Mouse (Mus musculus): ENCODE measurements around the gene Gm26620. TPM values are rescaled to one million over a fixed set of nuclear protein-coding genes. Genes with fewer than 3 reads are reported as not detected.

Gene Gm26620
- polyA plus RNA-seq, 1 experiment: 0.06 TPM

GRCm38 (mm10) chr1:170891646-170892045, 6.8 kb downstream of the Gm26620 start:
- Histone ChIP-seq H3K36me3 (ENCODE audit: control insufficient read depth, insufficient read depth) (no peaks in the 10 kb centered on the region), H3K4me3 (no peak overlapping the region), H3K79me2 (ENCODE audit: control insufficient read depth, insufficient read depth) (no peaks in the 10 kb centered on the region), H3ac (ENCODE audit: control insufficient read depth, insufficient read length) (no peak overlapping the region), H3K4me2 (ENCODE audit: low read depth) (no peak overlapping the region), H3K27me3 (ENCODE audit: control insufficient read depth, insufficient read depth, insufficient read length) (no peaks in the 10 kb centered on the region)
- TF ChIP-seq POLR2A (IDR thresholded peaks at IDR 0.05; ENCODE audit: insufficient read length, low read depth) (no peak), E2F4 (IDR thresholded peaks at IDR 0.05; ENCODE audit: insufficient read depth) (no peak), MYOD1 (IDR thresholded peaks at IDR 0.05; ENCODE audit: control insufficient read depth in 1 of 3, insufficient read length in 2 of 3, low read depth in 2 of 3) (no peak), USF1 (IDR thresholded peaks at IDR 0.05; ENCODE audit: low read depth) (no peak), CEBPB (IDR thresholded peaks at IDR 0.05; ENCODE audit: insufficient read depth, poor library complexity, severe bottlenecking) (no peak), TCF3 (IDR thresholded peaks at IDR 0.05; ENCODE audit: insufficient read length, low read depth) (no peak), REST (IDR thresholded peaks at IDR 0.05; ENCODE audit: insufficient read depth, insufficient read length) (no peak), TCF12 (IDR thresholded peaks at IDR 0.05; ENCODE audit: insufficient read depth, poor library complexity, severe bottlenecking) (no peak), MAX (IDR thresholded peaks at IDR 0.05; ENCODE audit: low read depth) (no peak), SRF (IDR thresholded peaks at IDR 0.05; ENCODE audit: control insufficient read depth, insufficient read length, low read depth) (no peak), MYOG (IDR thresholded peaks at IDR 0.05; ENCODE audit: control insufficient read depth in 1 of 3, insufficient read depth in 1 of 3, insufficient read length in 2 of 3, low read depth in 2 of 3) (no peak), POLR2AphosphoS2 (IDR thresholded peaks at IDR 0.05; ENCODE audit: insufficient read length, low read depth) (no peak)

- Histone ChIP-seq H3K4me2 (ENCODE audit: low read depth) (no peak overlapping the region), H3ac (ENCODE audit: control insufficient read depth, insufficient read length) (no peak overlapping the region), H3K36me3 (ENCODE audit: control insufficient read depth, insufficient read depth) (no peaks in the 10 kb centered on the region), H3K4me3 (no peak overlapping the region), H3K79me2 (ENCODE audit: control insufficient read depth, insufficient read depth) (no peaks in the 10 kb centered on the region), H3K27me3 (ENCODE audit: control insufficient read depth, insufficient read depth, insufficient read length) (no peaks in the 10 kb centered on the region)
- TF ChIP-seq POLR2A (IDR thresholded peaks at IDR 0.05; ENCODE audit: insufficient read length, low read depth) (no peak), E2F4 (IDR thresholded peaks at IDR 0.05; ENCODE audit: insufficient read depth) (no peak), USF1 (IDR thresholded peaks at IDR 0.05; ENCODE audit: low read depth) (no peak), POLR2AphosphoS2 (IDR thresholded peaks at IDR 0.05; ENCODE audit: insufficient read length, low read depth) (no peak), CEBPB (IDR thresholded peaks at IDR 0.05; ENCODE audit: insufficient read depth, poor library complexity, severe bottlenecking) (no peak), SRF (IDR thresholded peaks at IDR 0.05; ENCODE audit: control insufficient read depth, insufficient read length, low read depth) (no peak), MAX (IDR thresholded peaks at IDR 0.05; ENCODE audit: low read depth) (no peak), MYOD1 (IDR thresholded peaks at IDR 0.05; ENCODE audit: control insufficient read depth in 1 of 3, insufficient read length in 2 of 3, low read depth in 2 of 3) (no peak)
Observed at GRCm38 (mm10) chr1:170892279-170892678, 7.4 kb downstream of the Gm26620 start.

- TF ChIP-seq MYOG (IDR thresholded peaks at IDR 0.05; ENCODE audit: control insufficient read depth in 1 of 3, insufficient read depth in 1 of 3, insufficient read length in 2 of 3, low read depth in 2 of 3) (no peak), SRF (IDR thresholded peaks at IDR 0.05; ENCODE audit: control insufficient read depth, insufficient read length, low read depth) (no peak), TCF12 (IDR thresholded peaks at IDR 0.05; ENCODE audit: insufficient read depth, poor library complexity, severe bottlenecking) (no peak), POLR2A (IDR thresholded peaks at IDR 0.05; ENCODE audit: insufficient read length, low read depth) (no peak), REST (IDR thresholded peaks at IDR 0.05; ENCODE audit: insufficient read depth, insufficient read length) (no peak), USF1 (IDR thresholded peaks at IDR 0.05; ENCODE audit: low read depth) (no peak), MAX (IDR thresholded peaks at IDR 0.05; ENCODE audit: low read depth) (no peak), MYOD1 (IDR thresholded peaks at IDR 0.05; ENCODE audit: control insufficient read depth in 1 of 3, insufficient read length in 2 of 3, low read depth in 2 of 3) (no peak), TCF3 (IDR thresholded peaks at IDR 0.05; ENCODE audit: insufficient read length, low read depth) (no peak), CEBPB (IDR thresholded peaks at IDR 0.05; ENCODE audit: insufficient read depth, poor library complexity, severe bottlenecking) (no peak), E2F4 (IDR thresholded peaks at IDR 0.05; ENCODE audit: insufficient read depth) (no peak), POLR2AphosphoS2 (IDR thresholded peaks at IDR 0.05; ENCODE audit: insufficient read length, low read depth) (no peak)
- H3K27me3 ChIP-seq (ENCODE audit: control insufficient read depth, insufficient read depth, insufficient read length): no peaks in the 10 kb centered on the region
- no peak overlapping the region for H3K4me2 ChIP-seq (ENCODE audit: low read depth)
- H3K4me3 ChIP-seq: no peak overlapping the region
- no peak overlapping the region for H3ac ChIP-seq (ENCODE audit: control insufficient read depth, insufficient read length)
- no peaks in the 10 kb centered on the region for H3K36me3 ChIP-seq (ENCODE audit: control insufficient read depth, insufficient read depth)
- no peaks in the 10 kb centered on the region for H3K79me2 ChIP-seq (ENCODE audit: control insufficient read depth, insufficient read depth)
Observed at GRCm38 (mm10) chr1:170894603-170895602, 10.0 kb downstream of the Gm26620 start.

GRCm38 (mm10) chr1:170896651-170897281, 11.9 kb downstream of the Gm26620 start:
- Histone ChIP-seq H3K4me3 (no peak overlapping the region), H3K27me3 (ENCODE audit: control insufficient read depth, insufficient read depth, insufficient read length) (no peaks in the 10 kb centered on the region), H3ac (ENCODE audit: control insufficient read depth, insufficient read length) (no peak overlapping the region), H3K4me2 (ENCODE audit: low read depth) (no peak overlapping the region), H3K79me2 (ENCODE audit: control insufficient read depth, insufficient read depth) (no peaks in the 10 kb centered on the region), H3K36me3 (ENCODE audit: control insufficient read depth, insufficient read depth) (no peaks in the 10 kb centered on the region)
- TF ChIP-seq E2F4 (IDR thresholded peaks at IDR 0.05; ENCODE audit: insufficient read depth): no peak
- no peak for TF ChIP-seq TCF3 (IDR thresholded peaks at IDR 0.05; ENCODE audit: insufficient read length, low read depth)
- TF ChIP-seq MYOD1 (IDR thresholded peaks at IDR 0.05; ENCODE audit: control insufficient read depth in 1 of 3, insufficient read length in 2 of 3, low read depth in 2 of 3): no peak
- TF ChIP-seq TCF12 (IDR thresholded peaks at IDR 0.05; ENCODE audit: insufficient read depth, poor library complexity, severe bottlenecking): no peak
- no peak for TF ChIP-seq CEBPB (IDR thresholded peaks at IDR 0.05; ENCODE audit: insufficient read depth, poor library complexity, severe bottlenecking)
- no peak for TF ChIP-seq POLR2AphosphoS2 (IDR thresholded peaks at IDR 0.05; ENCODE audit: insufficient read length, low read depth)
- TF ChIP-seq USF1 (IDR thresholded peaks at IDR 0.05; ENCODE audit: low read depth): no peak
- TF ChIP-seq MAX (IDR thresholded peaks at IDR 0.05; ENCODE audit: low read depth): no peak
- no peak for TF ChIP-seq REST (IDR thresholded peaks at IDR 0.05; ENCODE audit: insufficient read depth, insufficient read length)
- TF ChIP-seq SRF (IDR thresholded peaks at IDR 0.05; ENCODE audit: control insufficient read depth, insufficient read length, low read depth): no peak

Measured in myocyte (in vitro differentiated cells).